Mouse (Mus musculus) heart, embryonic 13.5 days (tissue): ENCODE measurements around the gene Olfr478. TPM values are rescaled to one million over a fixed set of nuclear protein-coding genes. Genes with fewer than 3 reads are reported as not detected.
"Not testable (repeated sequence)": the region's sequence is repeated elsewhere in the genome, so short reads cannot be mapped to it uniquely, and the experiment has no call there.

Experiments used
- ATAC-seq: fragments of 200-750 bp; cut with Nextera tagmentation; 2 replicates; pipeline ENCODE4 v1.8.0; 2017; ENCODE audit warnings: moderate TSS enrichment; ENCODE audit not compliant: insufficient number of reproducible peaks, low FRiP score, low TSS enrichment; ENCODE audit errors: extremely low read depth
- H3K27ac ChIP-seq: fragments of 300-500 bp; sonication (generic); replicated peaks from 2 replicates; pipeline ENCODE4 v1.5.1; 2015; ENCODE audit warnings: moderate library complexity, mild to moderate bottlenecking, inconsistent platforms
- H3K27me3 ChIP-seq: fragments of 300-500 bp; sonication (generic); replicated peaks from 2 replicates; pipeline ENCODE4 v1.6.1; 2015; ENCODE audit warnings: mild to moderate bottlenecking, inconsistent platforms
- H3K36me3 ChIP-seq: fragments of 300-500 bp; sonication (generic); 2 replicates; pipeline ENCODE4 v1.6.1; 2015; ENCODE audit warnings: mild to moderate bottlenecking, inconsistent platforms
- H3K4me1 ChIP-seq: fragments of 300-500 bp; sonication (generic); 2 replicates; pipeline ENCODE4 v1.6.1; 2015; ENCODE audit warnings: inconsistent platforms
- H3K4me2 ChIP-seq: fragments of 300-500 bp; sonication (generic); 2 replicates; pipeline ENCODE4 v1.6.1; 2015; ENCODE audit warnings: inconsistent platforms, mild to moderate bottlenecking, moderate library complexity
- H3K4me3 ChIP-seq: fragments of 300-500 bp; sonication (generic); 2 replicates; pipeline ENCODE4 v1.5.1; 2015; ENCODE audit warnings: moderate library complexity, mild to moderate bottlenecking, inconsistent platforms
- H3K9ac ChIP-seq: fragments of 300-500 bp; sonication (generic); 2 replicates; pipeline ENCODE4 v1.6.1; 2015; ENCODE audit warnings: inconsistent platforms, mild to moderate bottlenecking, moderate library complexity
- H3K9me3 ChIP-seq: fragments of 300-500 bp; sonication (generic); 2 replicates; pipeline ENCODE4 v1.6.1; 2016; ENCODE audit warnings: inconsistent platforms
- WGBS: fragments of 180-500 bp; shearing (Covaris S2); methylation state at CpG from one replicate; pipeline ENCODE4 v1.1.7; 2015; ENCODE audit warnings: mixed read lengths; 5-methylcytosine and 5-hydroxymethylcytosine counted together
- polyA plus RNA-seq: library from polyadenylated mRNA; unstranded; fragments of >200 nt; fragmentation: Nextera tagmentation; extraction: Ambion mirVana; gene quantifications from 2 replicates; pipeline ENCODE4 v1.2.1, GENCODE M21; 2015

The Olfr478 gene
- polyA plus RNA-seq: not detected in 2 replicates

DNA sequence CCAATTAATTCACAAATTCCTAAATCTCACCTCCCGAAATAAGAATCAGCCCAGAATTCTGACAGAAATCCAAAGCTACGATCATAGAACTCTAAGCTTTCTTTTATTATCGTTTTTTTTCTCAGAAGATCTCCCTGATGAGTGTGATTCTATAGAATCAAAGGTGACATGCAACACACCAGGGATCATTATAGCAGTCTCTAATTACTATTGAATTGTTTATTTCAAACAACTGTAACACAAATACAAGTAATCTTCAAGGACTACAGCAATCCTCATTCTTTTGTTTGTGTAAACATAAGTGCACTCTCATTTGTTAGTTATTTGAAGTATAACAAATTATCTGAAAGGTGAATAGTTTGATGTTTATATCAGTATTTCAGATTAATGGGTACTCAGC lies at the start of gene Olfr478:
Olfr478 (minus strand) TSS at position 101 of the 400 bp plus-strand sequence.
- 60% methylated on average over 3 of the region's 3 CpGs for WGBS
- Histone ChIP-seq H3K9me3 (peaks cover 12% of the 10 kb centered on the region), H3K27ac (no peak within 1 kb of the TSS), H3K4me3 (no peak within 1 kb of the TSS), H3K27me3 (no peaks in the 10 kb centered on the region), H3K4me2 (no peak within 1 kb of the TSS), H3K36me3 (no peaks in the 10 kb centered on the region), H3K9ac (no peak within 1 kb of the TSS), H3K4me1 (no peaks in the 10 kb centered on the region)
- ATAC-seq: no peak

DNA sequence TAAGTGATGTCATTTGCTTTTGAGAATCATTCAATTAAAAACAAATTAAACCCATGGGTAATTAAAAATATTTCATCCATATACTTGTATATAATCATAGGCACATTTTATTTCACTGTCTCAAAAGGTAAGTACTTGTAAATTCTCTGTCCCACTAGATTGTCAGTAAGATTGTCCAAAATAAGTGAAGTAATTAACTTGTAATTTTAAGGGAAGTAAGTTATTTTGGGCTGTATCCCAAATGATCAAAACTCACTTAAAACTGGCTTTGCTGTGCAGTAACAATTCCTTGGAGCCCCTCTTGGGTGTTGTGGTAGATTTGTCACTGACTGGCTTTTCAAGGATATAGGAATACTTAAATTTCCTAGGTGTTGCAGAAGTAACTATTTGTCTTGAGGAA lies 45.8 kb upstream of the Olfr478 start, which contains the start of gene Olfr481:
Olfr481 (plus strand) TSS at position 301 of the 400 bp plus-strand sequence.
- Histone ChIP-seq H3K4me1 (no peaks in the 10 kb centered on the region), H3K36me3 (no peaks in the 10 kb centered on the region), H3K27ac (no peak within 1 kb of the TSS), H3K9me3 (peaks cover 4% of the 10 kb centered on the region; the same call in 1 of the 2 replicates), H3K4me3 (no peak within 1 kb of the TSS), H3K4me2 (no peak within 1 kb of the TSS), H3K27me3 (no peaks in the 10 kb centered on the region), H3K9ac (no peak within 1 kb of the TSS)
- no peak for ATAC-seq

DNA sequence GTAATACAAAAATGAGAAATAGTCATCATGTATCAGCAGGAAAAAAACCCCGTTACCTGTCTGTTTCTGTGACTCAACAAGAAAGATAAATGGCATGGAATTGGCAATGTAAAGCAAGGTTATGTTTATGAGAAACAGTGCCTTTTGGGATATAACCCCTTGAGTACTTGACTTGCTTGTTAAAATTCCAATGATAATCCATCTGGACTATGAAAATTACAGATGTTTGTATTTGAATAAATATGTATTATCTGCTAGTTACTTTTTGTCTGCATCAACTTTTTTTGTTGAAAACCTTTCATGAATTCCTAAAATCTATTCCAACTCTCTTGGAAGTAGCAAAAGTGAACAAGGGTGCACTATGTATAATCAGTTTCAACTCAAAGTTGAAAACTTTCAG lies 33.5 kb upstream of the Olfr478 start, which contains the start of gene Olfr480:
Olfr480 (minus strand) TSS at position 101 of the 400 bp plus-strand sequence.
- Histone ChIP-seq H3K27ac (no peak within 1 kb of the TSS), H3K9ac (no peak within 1 kb of the TSS), H3K4me1 (no peaks in the 10 kb centered on the region), H3K4me2 (no peak within 1 kb of the TSS), H3K27me3 (no peaks in the 10 kb centered on the region), H3K9me3 (peaks cover 11% of the 10 kb centered on the region), H3K4me3 (no peak within 1 kb of the TSS), H3K36me3 (no peaks in the 10 kb centered on the region)
- no peak for ATAC-seq
- WGBS: 60% methylated on average over 1 of the region's 1 CpGs

DNA sequence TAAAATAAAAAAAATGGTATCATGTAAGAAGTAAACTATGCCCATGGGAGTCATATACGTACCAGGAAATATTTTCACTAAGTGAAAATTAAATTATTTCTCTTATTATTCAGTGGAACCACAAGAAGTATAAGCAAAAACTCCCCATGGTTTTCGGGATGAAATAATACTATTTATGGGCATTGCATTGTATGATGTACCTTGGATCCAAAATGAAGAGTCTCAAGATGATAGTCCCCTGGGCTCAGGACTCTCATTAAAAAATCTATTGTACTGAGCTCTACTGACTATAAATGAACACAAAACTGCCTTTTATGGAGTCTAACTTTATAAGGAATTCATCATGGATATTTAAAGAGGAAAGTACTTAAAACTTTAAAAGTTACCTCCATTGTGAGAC lies 16.6 kb upstream of the Olfr478 start, which contains the start of gene Olfr479:
Olfr479 (plus strand) TSS at position 301 of the 400 bp plus-strand sequence.
- H3K4me1 ChIP-seq: no peaks in the 10 kb centered on the region
- no peak within 1 kb of the TSS for H3K4me2 ChIP-seq
- no peak for ATAC-seq
- no peak within 1 kb of the TSS for H3K27ac ChIP-seq
- no peak within 1 kb of the TSS for H3K4me3 ChIP-seq
- no peaks in the 10 kb centered on the region for H3K9me3 ChIP-seq
- no peak within 1 kb of the TSS for H3K9ac ChIP-seq
- no peaks in the 10 kb centered on the region for H3K36me3 ChIP-seq
- WGBS: 75% methylated on average over 2 of the region's 2 CpGs
- H3K27me3 ChIP-seq: no peaks in the 10 kb centered on the region

DNA sequence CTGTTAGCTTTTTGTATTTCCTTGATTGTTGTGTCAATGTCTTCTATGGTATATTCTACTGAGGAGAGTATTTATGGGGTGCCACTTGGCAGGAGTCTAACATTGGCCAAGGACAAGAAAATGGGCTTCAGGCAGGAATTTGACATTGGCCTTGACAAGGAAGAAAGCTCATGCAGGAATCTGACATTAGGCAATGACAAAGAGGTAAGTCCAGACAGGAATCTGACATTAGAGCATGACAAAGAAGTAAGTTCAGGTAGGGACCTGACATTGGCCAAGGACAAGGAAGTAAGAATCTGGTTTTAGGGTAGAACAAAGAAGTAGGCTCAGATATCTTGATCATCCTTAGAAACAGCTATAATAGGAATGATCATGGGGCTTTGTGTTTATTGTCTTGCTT lies 19.5 kb downstream of the Olfr478 start:
- not testable (repeated sequence) for H3K9me3 ChIP-seq, H3K4me2 ChIP-seq, H3K27me3 ChIP-seq, ATAC-seq, H3K4me3 ChIP-seq, H3K9ac ChIP-seq, H3K36me3 ChIP-seq, H3K27ac ChIP-seq, H3K4me1 ChIP-seq

DNA sequence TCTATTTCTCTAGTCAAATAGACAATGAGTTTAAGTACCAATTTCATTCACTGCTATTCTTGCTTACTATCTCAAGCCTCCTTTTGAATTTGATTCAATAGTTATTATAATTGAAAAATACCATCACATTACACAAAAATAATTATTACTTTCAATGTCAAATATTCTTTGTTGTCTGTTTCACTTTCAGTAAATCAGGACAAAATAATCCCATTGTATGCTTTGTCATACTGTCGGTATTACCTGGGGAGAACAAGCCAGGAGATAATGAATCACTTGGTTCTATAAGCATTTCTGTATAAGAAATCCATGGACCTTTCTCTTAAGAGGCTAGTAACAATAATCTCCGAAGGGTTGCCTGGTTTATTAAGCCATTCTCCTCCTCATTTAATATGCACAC lies 47.4 kb downstream of the Olfr478 start, which contains the start of gene Olfr477:
Olfr477 (plus strand) TSS at position 301 of the 400 bp plus-strand sequence.
- 59% methylated on average over 2 of the region's 2 CpGs for WGBS

More for the DNA sequence above, 47.4 kb downstream of the Olfr478 start, which contains the start of gene Olfr477:
- Histone ChIP-seq H3K36me3 (no peaks in the 10 kb centered on the region), H3K9me3 (no peaks in the 10 kb centered on the region), H3K27me3 (no peaks in the 10 kb centered on the region), H3K27ac (no peak within 1 kb of the TSS), H3K4me3 (no peak within 1 kb of the TSS), H3K4me2 (no peak within 1 kb of the TSS), H3K9ac (no peak within 1 kb of the TSS), H3K4me1 (no peaks in the 10 kb centered on the region)
- no peak for ATAC-seq

Other genes with a start within 250 kb of the Olfr478 start
- gene Ovch2, start 232.8 kb downstream of the Olfr478 start, polyA plus RNA-seq: not detected in 2 replicates
- not detected in 2 replicates for gene Olfr467, start 221.7 kb downstream of the Olfr478 start, polyA plus RNA-seq
- gene Olfr469, start 208.4 kb downstream of the Olfr478 start, polyA plus RNA-seq: not detected in 2 replicates
- not detected in 2 replicates for gene Olfr470, start 186.5 kb downstream of the Olfr478 start, polyA plus RNA-seq
- gene Olfr472, start 136.1 kb downstream of the Olfr478 start, polyA plus RNA-seq: not detected in 2 replicates
- not detected in 2 replicates for gene Olfr473, start 103.5 kb downstream of the Olfr478 start, polyA plus RNA-seq
- not detected in 2 replicates for gene Olfr474, start 79.3 kb downstream of the Olfr478 start, polyA plus RNA-seq
- not detected in 2 replicates for gene Olfr476, start 69.2 kb downstream of the Olfr478 start, polyA plus RNA-seq
- not detected in 2 replicates for gene Olfr477, start 47.3 kb downstream of the Olfr478 start, polyA plus RNA-seq
- gene Olfr479, start 16.7 kb upstream of the Olfr478 start, polyA plus RNA-seq: not detected in 2 replicates
- gene Olfr480, start 33.4 kb upstream of the Olfr478 start, polyA plus RNA-seq: not detected in 2 replicates
- gene Olfr481, start 45.9 kb upstream of the Olfr478 start, polyA plus RNA-seq: not detected in 2 replicates
- gene Olfr482, start 63.6 kb upstream of the Olfr478 start, polyA plus RNA-seq: not detected in 2 replicates
- gene Olfr483, start 66.9 kb upstream of the Olfr478 start, polyA plus RNA-seq: not detected in 2 replicates
- not detected in 2 replicates for gene Olfr484, start 93.5 kb upstream of the Olfr478 start, polyA plus RNA-seq
- gene Olfr485, start 125.9 kb upstream of the Olfr478 start, polyA plus RNA-seq: not detected in 2 replicates
- not detected in 2 replicates for gene Olfr486, start 138.8 kb upstream of the Olfr478 start, polyA plus RNA-seq
- gene Olfr487, start 180.6 kb upstream of the Olfr478 start, polyA plus RNA-seq: not detected in 2 replicates
- gene Olfr488, start 224.4 kb upstream of the Olfr478 start, polyA plus RNA-seq: not detected in 2 replicates